Mouse (Mus musculus): ENCODE measurements at regions not wholly inside any gene's neighbourhood (a gene's known extent, or its start where the extent isn't known, plus 50 kb on each side); places are given as distances from the start of the nearest gene placed in this dataset.

DNA sequence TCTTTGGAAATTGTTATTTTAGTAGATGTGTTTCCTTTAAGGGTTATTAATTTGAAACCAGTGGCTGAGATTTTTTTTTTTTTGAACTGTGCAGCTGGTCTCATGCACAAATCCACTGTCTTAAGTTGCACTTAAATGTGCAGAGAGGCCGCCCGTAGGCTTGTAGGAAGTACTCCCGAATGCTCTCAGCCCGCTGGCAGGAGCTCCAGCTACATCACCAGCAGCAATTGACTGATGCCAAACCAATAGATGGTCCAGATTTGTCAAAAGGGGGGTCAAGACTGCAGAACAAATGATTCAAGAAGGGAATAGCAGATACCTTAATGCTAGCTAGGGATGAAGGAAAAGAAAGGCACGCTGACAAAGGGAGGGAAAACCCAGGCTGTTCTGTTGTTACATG, 406.9 kb upstream of the Mgmt start:
- no peak for TF ChIP-seq CTCF (IDR thresholded peaks at IDR 0.05; ENCODE audit: borderline replicate concordance, insufficient read depth, low read length)
- TF ChIP-seq POLR2A (IDR thresholded peaks at IDR 0.05; ENCODE audit: low read depth, low read length), result no peak

Data from embryonic fibroblast, embryonic 13.5 days (primary cell).